15 mouse cellular contexts compared by ENCODE assay signal in genomic region chr6:72720852-72721251, GRCm38 (mm10).
"Had no signal": no experiment of that assay in that cellular context is flagged by ENCODE, and none has a peak within 500 bp of the region (broad histone marks: within the 10 kb centered on the region; RNA-seq: fewer than 3 reads in every experiment).

No protein-coding gene starts in this region.

- ATAC-seq: midbrain, embryonic 15.5 days had no signal

- H3K36me3 ChIP-seq: midbrain, embryonic 15.5 days; neural tube, embryonic 12.5 days had no signal

- H3K27ac ChIP-seq: layer of hippocampus, adult 2 months; liver, embryonic 15.5 days; macrophage; midbrain, embryonic 15.5 days; neural tube, embryonic 12.5 days had no signal

- H3K9ac ChIP-seq: liver, embryonic 15.5 days; midbrain, embryonic 15.5 days; neural tube, embryonic 12.5 days had no signal

- H3K4me2 ChIP-seq: liver, embryonic 11.5 days; liver, embryonic 15.5 days; midbrain, embryonic 11.5 days; midbrain, embryonic 15.5 days; neural tube, embryonic 12.5 days had no signal

- DNase-seq: kidney, postnatal 10 days; kidney, postnatal 4 days; left cerebral cortex, postnatal 4 days; lung, adult 2 months; lung, postnatal 10 days; thymus, adult 18-20 months; thymus, postnatal 14 days had no signal

- H3K9me3 ChIP-seq: liver, embryonic 15.5 days; megakaryocyte, embryonic 14.5 days; midbrain, embryonic 15.5 days; neural tube, embryonic 12.5 days had no signal

- H3K4me1 ChIP-seq: megakaryocyte, embryonic 14.5 days had no signal

- H3K27me3 ChIP-seq: liver, embryonic 15.5 days; midbrain, embryonic 15.5 days; neural tube, embryonic 12.5 days had no signal

- H3K4me3 ChIP-seq: layer of hippocampus, adult 2 months; liver, embryonic 15.5 days; megakaryocyte, embryonic 14.5 days; midbrain, embryonic 15.5 days; neural tube, embryonic 12.5 days had no signal
